Mouse (Mus musculus): Measurements from ENCODE around the gene Casz1. TPM values are rescaled to one million over a fixed set of nuclear protein-coding genes. Genes with fewer than 3 reads are reported as not detected.
A peak's percentile ranks its signal among the peaks of the same experiment; 100 is the strongest.

Casz1 gene
- total RNA-seq (2021) (10 to 100 TPM; 42.5 to 47.0 TPM), polyA plus RNA-seq (2012; rRNA removed) (21.2 and 22.4 TPM in 2 replicates)
- long read RNA-seq, full-length matches to known transcripts: 2 of 14 reads
- long read RNA-seq, partial matches to known transcripts: 5 of 14 reads
- long read RNA-seq, other reads (novel, unspliced or antisense): 7 of 14 reads

GRCm38 (mm10) chr4:148804137-148804779 is at the start of gene Casz1:
Gene Casz1 (plus strand): TSS chr4:148804429.
- under 1% methylated on average over 68 of the region's 68 CpGs for WGBS
- DNase-seq: peak; percentile 92 to 95
- peak within 1 kb of the TSS; percentile 82 for H3K9ac ChIP-seq (ENCODE audit: low read depth, low read length)
- no peaks in the 10 kb centered on the region for H3K79me2 ChIP-seq (replicated peaks; ENCODE audit: control insufficient read depth, insufficient read depth, low read length)
- H3K27ac ChIP-seq: peak within 1 kb of the TSS; percentile 93
- TF ChIP-seq CTCF (IDR thresholded peaks at IDR 0.05): 0 out of 2 replicates have a peak, but pooled peaks have one; percentile 25
- peak; percentile 67 for TF ChIP-seq POLR2A (IDR thresholded peaks at IDR 0.05; ENCODE audit: insufficient read depth, low read depth, low read length)
- peak; percentile 89; the same call in 1 of the 2 replicates for TF ChIP-seq EP300 (IDR thresholded peaks at IDR 0.05; ENCODE audit: insufficient read depth, low read depth, low read length)
- H3K27me3 ChIP-seq (ENCODE audit: control insufficient read depth, insufficient read depth, low read length): no peaks in the 10 kb centered on the region
- intact Hi-C loops (cut with DNase I): loop anchor here (1.0 to 5.0 kb wide), 6 partner anchors 57 to 243 kb away; no protein-coding TSS in a partner anchor
- peak within 1 kb of the TSS; percentile 98 for H3K4me3 ChIP-seq
- peaks cover 1% of the 10 kb centered on the region; the same call in 1 of the 2 replicates for H3K4me1 ChIP-seq (ENCODE audit: control insufficient read depth, insufficient read depth, low read length)
- H3K36me3 ChIP-seq (ENCODE audit: control insufficient read depth, insufficient read depth, low read length): no peaks in the 10 kb centered on the region

- no peaks in the 10 kb centered on the region for H3K27me3 ChIP-seq (ENCODE audit: control insufficient read depth, insufficient read depth, low read length)
- H3K4me3 ChIP-seq: no peak overlapping the region
- H3K79me2 ChIP-seq (replicated peaks; ENCODE audit: control insufficient read depth, insufficient read depth, low read length): no peaks in the 10 kb centered on the region
- H3K4me1 ChIP-seq (ENCODE audit: control insufficient read depth, insufficient read depth, low read length): no peaks in the 10 kb centered on the region
- intact Hi-C loops (cut with DNase I): no loop called here
- no peak overlapping the region for H3K9ac ChIP-seq (ENCODE audit: low read depth, low read length)
- H3K36me3 ChIP-seq (ENCODE audit: control insufficient read depth, insufficient read depth, low read length): no peaks in the 10 kb centered on the region
- 66% methylated on average over 4 of the region's 4 CpGs for WGBS
- DNase-seq: no peak
- TF ChIP-seq CTCF (IDR thresholded peaks at IDR 0.05): no peak
- no peak for TF ChIP-seq POLR2A (IDR thresholded peaks at IDR 0.05; ENCODE audit: insufficient read depth, low read depth, low read length)
- no peak for TF ChIP-seq EP300 (IDR thresholded peaks at IDR 0.05; ENCODE audit: insufficient read depth, low read depth, low read length)
- no peak overlapping the region for H3K27ac ChIP-seq
These were observed 45.4 kb upstream of the Casz1 start for GRCm38 (mm10) chr4:148758863-148759262.

GRCm38 (mm10) chr4:148760152-148760551 is 44.1 kb upstream of the Casz1 start:
- no peak overlapping the region for H3K4me3 ChIP-seq
- TF ChIP-seq CTCF (IDR thresholded peaks at IDR 0.05) (no peak), EP300 (IDR thresholded peaks at IDR 0.05; ENCODE audit: insufficient read depth, low read depth, low read length) (no peak), POLR2A (IDR thresholded peaks at IDR 0.05; ENCODE audit: insufficient read depth, low read depth, low read length) (no peak)
- DNase-seq: no peak
- no peak overlapping the region for H3K9ac ChIP-seq (ENCODE audit: low read depth, low read length)
- intact Hi-C loops (cut with DNase I): no loop called here
- no peaks in the 10 kb centered on the region for H3K4me1 ChIP-seq (ENCODE audit: control insufficient read depth, insufficient read depth, low read length)
- 77% methylated on average over 7 of the region's 7 CpGs for whole genome bisulfite sequencing
- no peaks in the 10 kb centered on the region for H3K36me3 ChIP-seq (ENCODE audit: control insufficient read depth, insufficient read depth, low read length)
- H3K79me2 ChIP-seq (replicated peaks; ENCODE audit: control insufficient read depth, insufficient read depth, low read length): no peaks in the 10 kb centered on the region
- no peak overlapping the region for H3K27ac ChIP-seq
- H3K27me3 ChIP-seq (ENCODE audit: control insufficient read depth, insufficient read depth, low read length): no peaks in the 10 kb centered on the region

- 81% methylated on average over 21 of the region's 21 CpGs for WGBS
- no peak for DNase-seq
- H3K4me1 ChIP-seq (ENCODE audit: control insufficient read depth, insufficient read depth, low read length): peaks cover 3% of the 10 kb centered on the region; the same call in 1 of the 2 replicates
- intact Hi-C loops (cut with DNase I): no loop called here
- no peaks in the 10 kb centered on the region for H3K36me3 ChIP-seq (ENCODE audit: control insufficient read depth, insufficient read depth, low read length)
- no peak overlapping the region for H3K4me3 ChIP-seq
- no peaks in the 10 kb centered on the region for H3K27me3 ChIP-seq (ENCODE audit: control insufficient read depth, insufficient read depth, low read length)
- TF ChIP-seq CTCF (IDR thresholded peaks at IDR 0.05) (no peak), EP300 (IDR thresholded peaks at IDR 0.05; ENCODE audit: insufficient read depth, low read depth, low read length) (no peak), POLR2A (IDR thresholded peaks at IDR 0.05; ENCODE audit: insufficient read depth, low read depth, low read length) (no peak)
- no peaks in the 10 kb centered on the region for H3K79me2 ChIP-seq (replicated peaks; ENCODE audit: control insufficient read depth, insufficient read depth, low read length)
- H3K9ac ChIP-seq (ENCODE audit: low read depth, low read length): no peak overlapping the region
- no peak overlapping the region for H3K27ac ChIP-seq
These were observed 38.0 kb upstream of the Casz1 start for GRCm38 (mm10) chr4:148766021-148766775.

GRCm38 (mm10) chr4:148767655-148768305 is 36.4 kb upstream of the Casz1 start:
- no peak for DNase-seq
- no peaks in the 10 kb centered on the region for H3K27me3 ChIP-seq (ENCODE audit: control insufficient read depth, insufficient read depth, low read length)
- 44% methylated on average over 8 of the region's 8 CpGs for WGBS
- TF ChIP-seq CTCF (IDR thresholded peaks at IDR 0.05) (no peak), POLR2A (IDR thresholded peaks at IDR 0.05; ENCODE audit: insufficient read depth, low read depth, low read length) (no peak)
- no peaks in the 10 kb centered on the region for H3K36me3 ChIP-seq (ENCODE audit: control insufficient read depth, insufficient read depth, low read length)
- no peaks in the 10 kb centered on the region for H3K79me2 ChIP-seq (replicated peaks; ENCODE audit: control insufficient read depth, insufficient read depth, low read length)
- peaks cover 3% of the 10 kb centered on the region; the same call in 1 of the 2 replicates for H3K4me1 ChIP-seq (ENCODE audit: control insufficient read depth, insufficient read depth, low read length)
- intact Hi-C loops (cut with DNase I): no loop called here
- no peak overlapping the region for H3K4me3 ChIP-seq
- no peak overlapping the region for H3K27ac ChIP-seq
- H3K9ac ChIP-seq (ENCODE audit: low read depth, low read length): no peak overlapping the region

All from heart, adult 2 months (tissue).